Mouse (Mus musculus): ENCODE results near the gene Rab3c.

GRCm38 (mm10) chr13:110024381-110025161 lies 256.2 kb downstream of the Rab3c start:
- no peak for TF ChIP-seq CTCF (IDR thresholded peaks at IDR 0.05)
- no peak for TF ChIP-seq EP300 (IDR thresholded peaks at IDR 0.05; ENCODE audit: insufficient read depth, low read depth, low read length)
- TF ChIP-seq POLR2A (IDR thresholded peaks at IDR 0.05; ENCODE audit: insufficient read depth, low read depth, low read length): no peak

All from heart, adult 2 months (tissue).